Mouse (Mus musculus): ENCODE data around the gene Map2.

The Map2 gene

GRCm38 (mm10) chr1:66299376-66299775, 124.3 kb downstream of the Map2 start:
- DNase-seq (ENCODE audit: low spot score in 2 of 2), result no peak

- DNase-seq (ENCODE audit: low spot score in 2 of 2), result no peak
These were observed 145.5 kb downstream of the Map2 start for GRCm38 (mm10) chr1:66320378-66321135.

GRCm38 (mm10) chr1:66321136-66321502, 146.0 kb downstream of the Map2 start:
- DNase-seq (ENCODE audit: low spot score in 2 of 2), result no peak

GRCm38 (mm10) chr1:66321631-66322142, 146.6 kb downstream of the Map2 start:
- no peak for DNase-seq (ENCODE audit: low spot score in 2 of 2)

GRCm38 (mm10) chr1:66323461-66323860, 148.4 kb downstream of the Map2 start:
- no peak for DNase-seq (ENCODE audit: low spot score in 2 of 2)

- no peak for DNase-seq (ENCODE audit: low spot score in 2 of 2)
These were observed 149.9 kb downstream of the Map2 start for GRCm38 (mm10) chr1:66324951-66325350.

GRCm38 (mm10) chr1:66328996-66329395, 153.9 kb downstream of the Map2 start:
- no peak for DNase-seq (ENCODE audit: low spot score in 2 of 2)

- DNase-seq (ENCODE audit: low spot score in 2 of 2), result no peak
These were observed 154.5 kb downstream of the Map2 start for GRCm38 (mm10) chr1:66329534-66329933.

GRCm38 (mm10) chr1:66335724-66336284, 160.7 kb downstream of the Map2 start:
- DNase-seq (ENCODE audit: low spot score in 2 of 2), result no peak

- DNase-seq (ENCODE audit: low spot score in 2 of 2), result no peak
These were observed 164.1 kb downstream of the Map2 start for GRCm38 (mm10) chr1:66339213-66339612.

- no peak for DNase-seq (ENCODE audit: low spot score in 2 of 2)
These were observed 173.5 kb downstream of the Map2 start for GRCm38 (mm10) chr1:66348404-66349165.

- no peak for DNase-seq (ENCODE audit: low spot score in 2 of 2)
These were observed 174.2 kb downstream of the Map2 start for GRCm38 (mm10) chr1:66349166-66349835.

GRCm38 (mm10) chr1:66351366-66351765, 176.3 kb downstream of the Map2 start:
- no peak for DNase-seq (ENCODE audit: low spot score in 2 of 2)

- no peak for DNase-seq (ENCODE audit: low spot score in 2 of 2)
These were observed 186.7 kb downstream of the Map2 start for GRCm38 (mm10) chr1:66361799-66362198.

- no peak for DNase-seq (ENCODE audit: low spot score in 2 of 2)
These were observed 188.2 kb downstream of the Map2 start for GRCm38 (mm10) chr1:66363285-66363684.

GRCm38 (mm10) chr1:66364386-66364785, 189.3 kb downstream of the Map2 start:
- DNase-seq (ENCODE audit: low spot score in 2 of 2), result no peak

- DNase-seq (ENCODE audit: low spot score in 2 of 2), result no peak
These were observed 190.5 kb downstream of the Map2 start for GRCm38 (mm10) chr1:66365600-66365999.

- no peak for DNase-seq (ENCODE audit: low spot score in 2 of 2)
These were observed 194.4 kb downstream of the Map2 start for GRCm38 (mm10) chr1:66369486-66369885.

GRCm38 (mm10) chr1:66371371-66371770, 196.3 kb downstream of the Map2 start:
- DNase-seq (ENCODE audit: low spot score in 2 of 2), result no peak

- no peak for DNase-seq (ENCODE audit: low spot score in 2 of 2)
These were observed 211.2 kb downstream of the Map2 start for GRCm38 (mm10) chr1:66386321-66386720.

GRCm38 (mm10) chr1:66386751-66387452, 211.8 kb downstream of the Map2 start:
- DNase-seq (ENCODE audit: low spot score in 2 of 2), result no peak

Measured in heart, adult 9 months (tissue).